Mouse (Mus musculus) thymus, adult 2 months (tissue): ENCODE results near the gene Ndufs5. TPM values are rescaled to one million over a fixed set of nuclear protein-coding genes. Genes with fewer than 3 reads are reported as not detected.

Source experiments
- DNase-seq: peaks from one replicate; pipeline ENCODE4 v3.0.0; 2021
- H3K27ac ChIP-seq: fragments of 200-500 bp; 2 replicates; pipeline ENCODE4 v1.5.1; 2012; ENCODE audit warnings: low read length, control low read depth; ENCODE audit not compliant: control insufficient read depth, insufficient read depth
- H3K27me3 ChIP-seq: fragments of 200-500 bp; 2 replicates; pipeline ENCODE4 v1.6.1; 2012; ENCODE audit warnings: mild to moderate bottlenecking, low read length, moderate library complexity, mixed read lengths; ENCODE audit not compliant: control insufficient read depth, insufficient read depth
- H3K36me3 ChIP-seq: fragments of 200-500 bp; 2 replicates; pipeline ENCODE4 v1.6.1; 2012; ENCODE audit warnings: mild to moderate bottlenecking, low read length, moderate library complexity; ENCODE audit not compliant: control insufficient read depth, insufficient read depth
- H3K4me1 ChIP-seq: fragments of 200-500 bp; replicated peaks from 2 replicates; pipeline ENCODE4 v1.6.1; 2012; ENCODE audit warnings: low read length; ENCODE audit not compliant: control insufficient read depth, insufficient read depth
- H3K4me3 ChIP-seq: fragments of 200-500 bp; 2 replicates; pipeline ENCODE4 v1.5.1; 2012; ENCODE audit warnings: mild to moderate bottlenecking, low read length, control low read depth, moderate library complexity; ENCODE audit not compliant: control insufficient read depth, insufficient read depth
- CTCF ChIP-seq: fragments of 200-500 bp; IDR thresholded peaks from 2 replicates; pipeline ENCODE4 v1.5.1; 2012; ENCODE audit warnings: mild to moderate bottlenecking, control low read depth, low read length, moderate library complexity, borderline replicate concordance; ENCODE audit not compliant: control insufficient read depth, poor library complexity, insufficient read depth; ENCODE audit errors: extremely low read depth
- POLR2A ChIP-seq: fragments of 200-500 bp; IDR thresholded peaks from 2 replicates; pipeline ENCODE4 v1.6.1; 2012; ENCODE audit warnings: mild to moderate bottlenecking, low read length, control low read depth, moderate library complexity; ENCODE audit not compliant: control insufficient read depth, poor library complexity, insufficient read depth; ENCODE audit errors: extremely low read depth
- WGBS: fragments of 180-500 bp; shearing (Covaris S2); methylation state at CpG from one replicate; pipeline ENCODE4 v1.1.7; 2018; 5-methylcytosine and 5-hydroxymethylcytosine counted together
- polyA plus RNA-seq: library from polyadenylated mRNA; depleted of rRNA; stranded (reverse); fragments of >200 nt; gene quantifications from 2 replicates; pipeline ENCODE4 v1.2.3, GENCODE M21; 2012

Gene Ndufs5
- polyA plus RNA-seq, 1 experiment, result 44.2 TPM

- H3K36me3 ChIP-seq, result no peaks in the 10 kb centered on the region
- no peak for TF ChIP-seq POLR2A
- TF ChIP-seq CTCF, result no peak
- peaks cover 16% of the 10 kb centered on the region for H3K27me3 ChIP-seq
- DNase-seq, result no peak
- 95% methylated on average over 8 of the region's 8 CpGs for WGBS
- no peak overlapping the region for H3K4me3 ChIP-seq
- H3K4me1 ChIP-seq, result peaks cover 10% of the 10 kb centered on the region
- H3K27ac ChIP-seq, result no peak overlapping the region
Observed at GRCm38 (mm10) chr4:123682291-123682690, 35.7 kb downstream of the Ndufs5 start.

- TF ChIP-seq CTCF, result no peak
- no peak for TF ChIP-seq POLR2A
- DNase-seq, result no peak
- H3K4me3 ChIP-seq, result no peak overlapping the region
- WGBS, result 17% methylated on average over 7 of the region's 7 CpGs
- no peak overlapping the region for H3K27ac ChIP-seq
- no peaks in the 10 kb centered on the region for H3K36me3 ChIP-seq
- peaks cover 6% of the 10 kb centered on the region for H3K27me3 ChIP-seq
- no peaks in the 10 kb centered on the region for H3K4me1 ChIP-seq
Observed at GRCm38 (mm10) chr4:123680962-123681361, 37.0 kb downstream of the Ndufs5 start.

DNA sequence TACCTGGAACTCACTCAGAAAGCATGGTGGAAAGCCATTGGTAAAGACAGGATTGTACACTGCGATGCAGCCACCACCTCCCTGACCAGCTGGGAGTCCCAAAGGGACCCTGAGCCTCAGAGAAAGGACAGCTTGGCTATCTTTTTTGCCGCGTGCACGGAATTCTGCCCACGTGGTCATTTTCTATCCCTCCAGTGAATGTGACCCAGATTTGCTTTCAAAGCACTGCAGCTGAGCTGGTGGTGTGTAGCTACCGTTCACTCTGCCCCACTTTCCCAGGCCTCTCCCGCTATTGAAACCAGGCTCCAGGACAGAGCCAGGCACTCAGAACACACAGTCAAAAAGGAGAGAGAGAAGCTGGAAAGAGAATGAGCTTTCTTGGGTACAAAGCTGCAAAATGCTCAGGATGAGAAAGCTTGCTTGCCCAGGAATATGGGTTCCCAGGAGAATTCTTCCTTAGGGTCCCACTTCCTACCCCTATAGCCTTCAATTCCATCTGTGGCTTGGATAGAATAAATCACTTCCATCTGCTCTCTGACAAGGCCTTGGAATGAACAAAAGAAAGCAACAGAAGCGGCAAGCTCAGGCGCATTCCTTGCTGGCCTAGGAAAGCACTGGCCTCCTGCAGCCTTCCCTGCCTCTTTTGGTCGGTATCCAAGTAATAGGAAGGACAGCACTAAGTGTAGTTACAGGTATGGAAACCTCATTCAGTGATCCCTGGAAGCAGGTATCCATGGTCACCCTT, 40.8 kb downstream of the Ndufs5 start:
- H3K27ac ChIP-seq, result no peak overlapping the region
- no peaks in the 10 kb centered on the region for H3K4me1 ChIP-seq
- no peak for DNase-seq
- WGBS, result 91% methylated on average over 10 of the region's 10 CpGs
- H3K27me3 ChIP-seq, result no peaks in the 10 kb centered on the region
- H3K36me3 ChIP-seq, result no peaks in the 10 kb centered on the region
- TF ChIP-seq POLR2A, result no peak
- TF ChIP-seq CTCF, result no peak
- no peak overlapping the region for H3K4me3 ChIP-seq

GRCm38 (mm10) chr4:123670598-123670997, 47.4 kb downstream of the Ndufs5 start:
- H3K4me1 ChIP-seq, result no peaks in the 10 kb centered on the region
- no peak overlapping the region for H3K27ac ChIP-seq
- peaks cover 2% of the 10 kb centered on the region for H3K27me3 ChIP-seq
- no peak for TF ChIP-seq POLR2A
- TF ChIP-seq CTCF, result no peak
- no peaks in the 10 kb centered on the region for H3K36me3 ChIP-seq
- DNase-seq, result no peak
- H3K4me3 ChIP-seq, result no peak overlapping the region

DNA sequence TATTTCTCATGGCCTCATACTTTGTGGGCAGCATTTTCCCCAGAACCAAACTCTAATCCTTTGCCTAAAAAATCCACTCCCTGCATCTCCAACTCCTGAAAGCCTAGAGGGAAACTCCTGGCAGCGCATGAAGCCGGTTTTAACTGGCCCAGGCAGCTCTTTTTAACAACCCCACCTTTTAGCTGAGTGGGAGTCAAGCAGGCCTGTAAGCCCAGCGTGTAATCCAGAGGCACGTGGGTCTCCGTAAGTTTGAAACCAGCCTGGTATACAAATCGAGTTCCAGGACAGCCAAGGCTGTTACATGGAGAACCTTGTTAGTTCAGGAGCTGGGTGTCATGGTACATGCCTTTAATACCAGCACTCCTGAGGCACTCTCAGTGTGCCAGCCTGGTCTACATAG, 48.3 kb downstream of the Ndufs5 start:
- Histone ChIP-seq H3K36me3 (no peaks in the 10 kb centered on the region), H3K4me3 (no peak overlapping the region), H3K27me3 (peaks cover 10% of the 10 kb centered on the region), H3K27ac (no peak overlapping the region), H3K4me1 (peaks cover 6% of the 10 kb centered on the region)
- no peak for DNase-seq
- WGBS, result 90% methylated on average over 6 of the region's 6 CpGs
- no peak for TF ChIP-seq POLR2A
- no peak for TF ChIP-seq CTCF

DNA sequence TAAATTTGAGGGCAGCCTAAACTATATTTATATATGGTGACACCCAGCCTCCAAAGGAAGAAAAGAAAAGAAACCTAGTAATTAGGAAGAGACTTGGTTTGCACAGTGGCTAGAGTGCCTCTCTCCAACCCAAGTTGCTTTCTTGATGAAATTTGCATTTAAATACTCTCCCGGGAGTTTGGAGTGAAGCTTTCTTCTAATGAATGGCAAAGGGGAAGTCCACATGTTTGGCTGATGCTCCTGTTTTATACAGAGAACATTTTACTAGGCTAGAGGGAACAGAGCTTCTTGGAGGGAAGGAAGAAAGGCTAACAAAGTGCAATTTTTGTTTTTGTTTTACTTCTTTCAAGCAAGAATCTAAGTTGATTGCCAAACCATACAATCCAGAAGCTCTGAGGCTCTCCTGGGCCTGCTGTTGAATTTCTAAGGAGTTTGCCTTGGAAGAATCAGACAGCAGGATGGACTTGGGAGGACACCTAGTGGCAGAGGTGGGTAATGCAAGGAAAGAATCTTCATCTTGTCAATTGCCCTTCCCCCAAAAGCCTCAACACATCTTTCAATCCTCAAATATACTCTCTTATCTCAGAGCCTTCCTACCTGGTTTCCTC, 50.6 kb downstream of the Ndufs5 start:
- no peaks in the 10 kb centered on the region for H3K36me3 ChIP-seq
- DNase-seq, result peak; percentile 70
- 31% methylated on average over 1 of the region's 1 CpGs for WGBS
- peaks cover 21% of the 10 kb centered on the region for H3K4me1 ChIP-seq
- H3K4me3 ChIP-seq, result no peak overlapping the region
- TF ChIP-seq POLR2A (no peak), CTCF (no peak)
- no peak overlapping the region for H3K27ac ChIP-seq
- H3K27me3 ChIP-seq, result peaks cover 24% of the 10 kb centered on the region
